Mouse (Mus musculus) forebrain, embryonic 11.5 days (tissue): ENCODE data around the gene D630023F18Rik. TPM values are rescaled to one million over a fixed set of nuclear protein-coding genes. Genes with fewer than 3 reads are reported as not detected.

Experiments used
- ATAC-seq: fragments of 200-750 bp; cut with Nextera tagmentation; replicated peaks from 2 replicates; pipeline ENCODE4 v1.8.0; 2017; ENCODE audit warnings: moderate TSS enrichment; ENCODE audit not compliant: low FRiP score
- DNase-seq: peaks from one replicate; pipeline ENCODE4 v3.0.0-alpha.2; 2017; ENCODE audit warnings: low spot score
- H3K27ac ChIP-seq: fragments of 300-500 bp; sonication (generic); 2 replicates; pipeline ENCODE4 v1.5.1; 2014; ENCODE audit warnings: low read depth, low read length
- H3K27me3 ChIP-seq: fragments of 300-500 bp; sonication (generic); 2 replicates; pipeline ENCODE4 v1.6.1; 2014; ENCODE audit warnings: mild to moderate bottlenecking, low read length, mixed read lengths; ENCODE audit not compliant: control insufficient read depth, insufficient read depth
- H3K36me3 ChIP-seq: fragments of 300-500 bp; sonication (generic); 2 replicates; pipeline ENCODE4 v1.6.1; 2014; ENCODE audit warnings: mild to moderate bottlenecking, low read length, moderate library complexity, mixed read lengths; ENCODE audit not compliant: control insufficient read depth, insufficient read depth
- H3K4me1 ChIP-seq: fragments of 300-500 bp; sonication (generic); replicated peaks from 2 replicates; pipeline ENCODE4 v1.6.1; 2014; ENCODE audit warnings: low read length, mixed read lengths; ENCODE audit not compliant: control insufficient read depth, insufficient read depth
- H3K4me2 ChIP-seq: fragments of 300-500 bp; sonication (generic); 2 replicates; pipeline ENCODE4 v1.6.1; 2014; ENCODE audit warnings: low read depth, mild to moderate bottlenecking, low read length, moderate library complexity, mixed read lengths; ENCODE audit not compliant: severe bottlenecking
- H3K4me3 ChIP-seq: fragments of 300-500 bp; sonication (generic); 2 replicates; pipeline ENCODE4 v1.5.1; 2014; ENCODE audit warnings: low read depth, low read length
- H3K9ac ChIP-seq: fragments of 300-500 bp; sonication (generic); 2 replicates; pipeline ENCODE4 v1.6.1; 2014; ENCODE audit warnings: low read length
- H3K9me3 ChIP-seq: fragments of 300-500 bp; sonication (generic); 2 replicates; pipeline ENCODE4 v1.6.1; 2016; ENCODE audit warnings: low read length, mixed read lengths; ENCODE audit not compliant: control insufficient read depth
- whole genome bisulfite sequencing: fragments of 180-500 bp; shearing (Covaris S2); extraction: QIAGEN DNeasy Blood & Tissue Kit; methylation state at CpG from one replicate; pipeline ENCODE4 v1.1.7; 2014; 5-methylcytosine and 5-hydroxymethylcytosine counted together
- polyA plus RNA-seq: library from polyadenylated mRNA; unstranded; fragments of >200 nt; fragmentation: Nextera tagmentation; extraction: Ambion mirVana; gene quantifications from 2 replicates; pipeline ENCODE4 v1.2.1, GENCODE M21; 2014

Gene D630023F18Rik
- polyA plus RNA-seq, 1 experiment from 2014 or later = 0.21 TPM

DNA sequence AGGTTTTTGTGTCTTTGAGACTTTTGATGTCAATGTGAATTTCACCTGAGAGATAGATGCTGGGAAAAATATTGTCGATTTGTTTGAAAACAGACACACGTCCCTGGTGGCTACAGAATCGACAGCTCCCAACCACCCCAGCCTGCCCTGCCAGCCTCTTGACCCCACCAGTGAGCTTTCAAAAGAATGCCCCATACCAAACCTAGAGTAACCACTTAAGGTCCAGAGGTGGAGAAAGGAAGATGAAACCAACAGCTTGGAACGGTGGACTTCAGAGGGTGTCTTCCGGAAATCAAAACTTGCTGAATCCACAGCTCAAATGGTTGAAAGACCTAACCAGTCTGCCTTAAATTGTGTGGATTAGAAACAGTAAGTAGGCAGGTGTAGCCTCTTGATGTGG lies 24.3 kb upstream of the D630023F18Rik start:
- Histone ChIP-seq H3K4me1 (no peaks in the 10 kb centered on the region), H3K9me3 (no peaks in the 10 kb centered on the region), H3K27me3 (no peaks in the 10 kb centered on the region), H3K9ac (no peak overlapping the region), H3K4me2 (no peak overlapping the region), H3K36me3 (no peaks in the 10 kb centered on the region), H3K4me3 (no peak overlapping the region), H3K27ac (no peak overlapping the region)
- DNase-seq (no peak), ATAC-seq (no peak)
- WGBS = 96% methylated on average over 5 of the region's 5 CpGs

DNA sequence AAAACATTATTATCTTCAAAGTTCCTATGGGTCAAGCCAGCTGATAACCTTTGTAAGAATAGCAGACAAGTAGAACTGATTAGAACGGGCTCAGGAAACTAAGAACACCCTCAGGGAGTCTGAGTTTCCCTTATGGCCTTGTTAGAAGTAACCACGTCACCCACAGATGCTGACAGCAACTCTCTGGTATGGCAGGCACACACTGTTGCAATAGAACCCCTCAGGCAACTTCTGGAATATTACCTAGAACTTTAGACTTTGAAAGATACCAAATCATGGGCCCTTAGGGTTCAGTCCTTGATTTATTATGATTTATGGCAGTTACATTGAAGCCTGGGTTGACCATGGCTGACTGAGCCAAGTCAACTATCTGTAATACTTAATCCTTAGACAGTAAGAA lies 23.6 kb upstream of the D630023F18Rik start:
- no peak overlapping the region for H3K4me2 ChIP-seq
- no peak for ATAC-seq
- no peaks in the 10 kb centered on the region for H3K36me3 ChIP-seq
- DNase-seq = no peak
- WGBS = 67% methylated on average over 2 of the region's 2 CpGs
- H3K4me1 ChIP-seq = no peaks in the 10 kb centered on the region
- H3K9me3 ChIP-seq = no peaks in the 10 kb centered on the region
- no peak overlapping the region for H3K9ac ChIP-seq
- H3K4me3 ChIP-seq = no peak overlapping the region
- H3K27me3 ChIP-seq = no peaks in the 10 kb centered on the region
- no peak overlapping the region for H3K27ac ChIP-seq

DNA sequence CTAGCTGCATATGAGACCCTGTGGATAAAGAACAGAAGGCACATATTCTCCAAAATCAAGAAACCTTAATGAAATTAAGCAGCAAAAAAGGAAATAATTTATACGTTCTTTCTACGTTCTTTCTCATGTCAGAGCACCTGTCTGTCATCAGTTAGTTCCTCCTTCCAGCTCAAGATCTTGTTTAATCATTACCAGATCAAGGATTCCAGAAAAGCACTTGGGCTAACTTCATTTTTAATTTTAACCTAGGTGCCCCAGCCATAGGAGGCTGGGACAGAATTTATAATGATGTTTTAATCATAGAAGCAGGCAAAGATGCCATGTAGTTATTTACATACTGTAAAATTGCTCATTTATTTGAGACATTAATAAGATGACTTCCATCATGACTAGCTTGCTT lies 21.8 kb upstream of the D630023F18Rik start:
- 85% methylated on average over 2 of the region's 2 CpGs for WGBS
- no peak for ATAC-seq
- no peak for DNase-seq
- H3K4me1 ChIP-seq = no peaks in the 10 kb centered on the region
- H3K27me3 ChIP-seq = no peaks in the 10 kb centered on the region
- H3K9me3 ChIP-seq = no peaks in the 10 kb centered on the region
- H3K4me2 ChIP-seq = no peak overlapping the region
- no peak overlapping the region for H3K4me3 ChIP-seq
- no peaks in the 10 kb centered on the region for H3K36me3 ChIP-seq
- H3K27ac ChIP-seq = no peak overlapping the region
- H3K9ac ChIP-seq = no peak overlapping the region

DNA sequence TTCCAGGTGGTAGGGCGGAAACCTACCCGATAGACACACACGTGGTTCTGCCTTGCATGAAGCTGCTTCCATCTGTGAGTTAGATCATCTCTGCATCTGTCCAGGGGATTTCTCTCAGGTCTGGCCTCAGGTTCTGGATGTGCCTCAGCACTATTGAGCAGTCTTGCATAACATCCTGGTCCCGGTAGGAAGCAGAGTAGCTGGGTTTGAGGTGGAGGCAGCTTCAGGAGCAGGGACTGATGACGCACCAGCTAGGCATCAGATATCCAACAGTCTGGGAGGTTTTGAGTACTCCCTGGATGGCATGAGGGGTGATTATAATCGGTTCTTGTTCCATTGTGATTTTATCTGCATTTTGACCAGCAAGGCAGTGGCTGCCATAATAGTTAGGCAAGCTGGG lies 14.5 kb upstream of the D630023F18Rik start:
- Histone ChIP-seq H3K9ac (no peak overlapping the region), H3K4me3 (no peak overlapping the region), H3K27ac (no peak overlapping the region), H3K9me3 (no peaks in the 10 kb centered on the region), H3K36me3 (no peaks in the 10 kb centered on the region), H3K4me2 (no peak overlapping the region), H3K27me3 (no peaks in the 10 kb centered on the region), H3K4me1 (no peaks in the 10 kb centered on the region)
- no peak for DNase-seq
- WGBS = 85% methylated on average over 6 of the region's 6 CpGs
- ATAC-seq = no peak

DNA sequence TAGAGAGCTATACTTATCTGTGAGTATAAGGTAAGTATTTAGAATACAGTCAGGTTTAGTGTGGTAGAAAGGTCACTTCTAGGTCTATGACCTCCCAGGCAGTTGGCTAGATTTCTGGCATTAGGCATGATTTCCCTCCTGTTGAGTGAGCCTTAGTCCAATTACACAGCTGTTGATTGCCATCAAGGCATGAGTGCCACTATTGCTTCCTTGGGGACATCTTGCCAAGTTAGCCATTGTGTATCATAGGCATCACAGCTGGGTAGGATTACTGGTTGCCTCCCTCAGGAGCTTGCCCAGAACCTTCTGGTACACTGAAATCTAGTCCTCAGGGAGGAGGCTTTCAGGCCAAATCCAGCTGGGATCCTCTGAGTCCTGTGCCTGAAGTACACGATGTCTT lies 9.8 kb upstream of the D630023F18Rik start:
- no peaks in the 10 kb centered on the region for H3K9me3 ChIP-seq
- DNase-seq = no peak
- WGBS = 89% methylated on average over 1 of the region's 1 CpGs
- no peak overlapping the region for H3K9ac ChIP-seq
- H3K36me3 ChIP-seq = no peaks in the 10 kb centered on the region
- H3K4me1 ChIP-seq = no peaks in the 10 kb centered on the region
- no peak overlapping the region for H3K4me3 ChIP-seq
- no peaks in the 10 kb centered on the region for H3K27me3 ChIP-seq
- no peak overlapping the region for H3K27ac ChIP-seq
- no peak overlapping the region for H3K4me2 ChIP-seq
- ATAC-seq = no peak

DNA sequence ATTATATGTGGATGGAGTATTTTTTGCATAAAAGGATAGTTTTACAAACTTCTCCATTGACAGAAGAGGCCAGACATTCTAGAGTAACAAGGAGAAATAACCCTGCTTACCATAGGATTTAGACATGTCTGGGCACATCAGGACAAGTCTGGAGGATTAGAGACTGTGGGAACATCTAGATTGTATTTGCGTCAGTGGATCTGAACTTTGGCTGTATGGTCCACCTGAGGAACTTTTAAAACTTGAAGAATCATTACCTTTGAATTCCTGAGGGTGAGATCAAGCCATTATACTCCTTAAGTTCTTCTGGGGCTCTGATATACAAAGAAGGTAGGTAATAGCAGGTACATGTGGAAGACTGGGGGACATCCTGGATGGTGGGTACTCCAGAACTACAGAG lies 8.7 kb upstream of the D630023F18Rik start:
- Histone ChIP-seq H3K4me1 (no peaks in the 10 kb centered on the region), H3K27ac (no peak overlapping the region), H3K36me3 (no peaks in the 10 kb centered on the region), H3K27me3 (no peaks in the 10 kb centered on the region), H3K9ac (no peak overlapping the region), H3K4me2 (no peak overlapping the region), H3K9me3 (no peaks in the 10 kb centered on the region), H3K4me3 (no peak overlapping the region)
- ATAC-seq (no peak), DNase-seq (no peak)
- WGBS = 100% methylated on average over 1 of the region's 1 CpGs

DNA sequence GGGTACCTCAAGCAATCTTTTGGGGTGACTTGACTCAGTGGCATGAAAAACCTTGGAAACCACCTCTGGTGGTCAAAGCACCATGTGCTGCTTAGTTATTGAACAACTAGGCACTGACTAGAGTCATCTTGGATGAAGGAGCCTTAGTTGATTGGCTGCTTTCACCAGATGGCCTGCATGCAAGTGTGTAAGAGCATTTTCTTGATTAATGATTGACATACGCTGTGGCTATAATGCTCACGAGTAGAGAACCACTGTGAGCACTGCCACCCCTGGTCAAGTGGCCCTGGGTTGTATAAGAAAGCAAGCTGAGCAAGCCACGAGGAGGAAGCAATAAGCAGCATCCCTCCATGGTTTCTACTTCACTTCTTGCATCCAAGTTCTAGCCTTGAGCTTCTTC lies 7.2 kb upstream of the D630023F18Rik start:
- 83% methylated on average over 3 of the region's 3 CpGs for WGBS
- H3K9me3 ChIP-seq = no peaks in the 10 kb centered on the region
- H3K4me1 ChIP-seq = no peaks in the 10 kb centered on the region
- H3K4me3 ChIP-seq = no peak overlapping the region
- H3K9ac ChIP-seq = no peak overlapping the region
- DNase-seq (no peak), ATAC-seq (no peak)
- no peaks in the 10 kb centered on the region for H3K36me3 ChIP-seq
- no peak overlapping the region for H3K27ac ChIP-seq
- H3K4me2 ChIP-seq = no peak overlapping the region
- no peaks in the 10 kb centered on the region for H3K27me3 ChIP-seq

DNA sequence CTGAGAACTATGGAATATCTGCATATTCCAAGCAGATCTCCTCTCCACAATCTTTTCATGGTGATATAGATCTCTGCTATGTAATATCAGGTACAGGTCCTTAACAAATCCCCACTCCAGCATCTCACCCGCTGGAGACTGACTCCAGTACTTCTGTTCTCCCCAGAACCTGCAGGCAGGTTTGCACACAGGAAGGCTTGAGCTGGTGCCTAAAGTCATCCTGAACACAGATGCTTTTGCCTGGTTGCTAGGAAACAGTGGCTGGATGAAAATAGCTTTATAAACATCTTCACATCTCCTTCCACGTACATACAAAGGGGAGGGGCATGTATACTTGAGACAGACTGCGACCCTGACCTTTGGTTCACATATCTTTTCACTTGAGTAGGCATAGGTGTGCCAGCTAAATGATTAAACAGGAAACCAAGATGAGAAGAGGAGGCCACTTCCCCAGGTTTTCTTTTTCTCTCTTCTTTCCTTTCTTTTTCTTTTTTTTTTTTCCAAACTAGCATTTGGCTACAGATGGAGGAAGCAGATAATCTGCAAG lies 6.7 kb upstream of the D630023F18Rik start:
- H3K36me3 ChIP-seq = no peaks in the 10 kb centered on the region
- H3K27ac ChIP-seq = no peak overlapping the region
- H3K9ac ChIP-seq = no peak overlapping the region
- H3K4me3 ChIP-seq = no peak overlapping the region
- H3K4me1 ChIP-seq = no peaks in the 10 kb centered on the region
- no peaks in the 10 kb centered on the region for H3K9me3 ChIP-seq
- no peak for DNase-seq
- H3K4me2 ChIP-seq = no peak overlapping the region
- H3K27me3 ChIP-seq = no peaks in the 10 kb centered on the region
- ATAC-seq = no peak
- 78% methylated on average over 3 of the region's 3 CpGs for WGBS

DNA sequence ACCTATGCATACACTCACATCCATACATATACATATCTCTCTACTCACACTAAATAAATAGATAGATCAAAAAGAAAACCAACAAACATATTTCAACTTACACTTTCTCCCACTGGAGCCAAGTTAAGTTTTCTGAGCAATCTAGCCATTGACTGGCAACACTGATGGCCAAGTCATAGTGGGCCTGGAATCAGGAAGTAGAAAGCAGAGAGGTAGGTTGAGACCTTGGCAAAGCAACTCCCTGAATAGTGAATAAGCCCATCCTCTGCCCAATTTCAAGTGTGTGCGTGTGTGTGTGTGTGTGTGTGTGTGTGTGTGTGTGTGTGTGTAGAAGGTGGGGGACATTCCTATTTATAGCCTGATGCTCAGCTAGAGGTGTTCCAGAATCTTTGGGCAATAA lies 3.6 kb downstream of the D630023F18Rik start, which contains the start of gene Gm28845:
Gene Gm28845, minus strand, starts transcription at position 121 of the 400 bp plus-strand sequence.
- Histone ChIP-seq H3K4me3 (no peak within 1 kb of the TSS), H3K9ac (no peak within 1 kb of the TSS), H3K36me3 (no peaks in the 10 kb centered on the region), H3K27me3 (no peaks in the 10 kb centered on the region), H3K9me3 (no peaks in the 10 kb centered on the region), H3K4me1 (no peaks in the 10 kb centered on the region), H3K27ac (no peak within 1 kb of the TSS), H3K4me2 (no peak within 1 kb of the TSS)
- DNase-seq (no peak), ATAC-seq (no peak)
- WGBS = 91% methylated on average over 1 of the region's 1 CpGs
